In the genomic region with DNA sequence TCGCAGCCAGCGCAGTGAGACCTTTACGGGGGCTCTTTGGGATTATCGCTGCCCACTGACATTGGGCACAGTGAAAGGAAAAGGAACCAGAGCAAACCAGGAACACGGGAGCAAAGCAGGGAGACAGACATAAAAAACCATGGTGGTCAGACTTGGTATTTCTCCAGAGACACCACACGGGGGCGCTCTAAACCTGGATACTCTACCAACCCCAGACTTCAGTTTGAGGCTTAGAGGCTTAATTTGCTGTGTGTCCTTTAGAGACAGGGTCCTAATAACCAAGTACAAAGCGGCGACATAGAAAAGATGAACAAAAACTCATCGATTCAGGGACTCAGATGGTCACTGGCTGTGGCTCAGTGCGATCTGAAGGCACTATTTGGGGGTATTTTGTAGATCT, we compare ENCODE assay signal across 1 mouse cellular context.
TF ChIP-seq lines count a peak whose summit lies in the region.

No protein-coding gene starts in this region.

TF ChIP-seq in CH12.LX, 34 proteins besides CTCF, POLR2A, EP300 and RAD21 (continued from another document):
- TF ChIP-seq ZC3H11A (IDR thresholded peaks at IDR 0.05; ENCODE audit: low read depth, low read length) (no peak), HCFC1 (IDR thresholded peaks at IDR 0.05; ENCODE audit: low read depth, low read length) (no peak)
TF ChIP-seq in CH12.LX: peak in this region for 1.
